Mouse (Mus musculus) thymus, adult 2 months (tissue): ENCODE results near the gene Ptpn1.
A peak's percentile ranks its signal among the peaks of the same experiment; 100 is the strongest.

ENCODE experiments used
- CTCF ChIP-seq: fragments of 200-500 bp; IDR thresholded peaks from 2 replicates; pipeline ENCODE4 v1.5.1; 2012; ENCODE audit warnings: mild to moderate bottlenecking, control low read depth, low read length, moderate library complexity, borderline replicate concordance; ENCODE audit not compliant: control insufficient read depth, poor library complexity, insufficient read depth; ENCODE audit errors: extremely low read depth
- POLR2A ChIP-seq: fragments of 200-500 bp; IDR thresholded peaks from 2 replicates; pipeline ENCODE4 v1.6.1; 2012; ENCODE audit warnings: mild to moderate bottlenecking, low read length, control low read depth, moderate library complexity; ENCODE audit not compliant: control insufficient read depth, poor library complexity, insufficient read depth; ENCODE audit errors: extremely low read depth

- TF ChIP-seq CTCF = peak; percentile 90
- no peak for TF ChIP-seq POLR2A
These were observed 78.2 kb downstream of the Ptpn1 start, which contains the start of gene Ripor3 for GRCm38 (mm10) chr2:168009936-168010668.
